Mouse (Mus musculus) kidney, adult 11 months (tissue): ENCODE data around the gene 2310030G06Rik.

ENCODE experiments used
- DNase-seq: peaks from one replicate; pipeline ENCODE4 v3.0.0; 2022

2310030G06Rik gene

GRCm38 (mm10) chr9:50698418-50699409 is 47.6 kb downstream of the 2310030G06Rik start:
- peak; percentile 21 for DNase-seq

- DNase-seq, result peak; percentile 77
Measured at GRCm38 (mm10) chr9:50697706-50698041, 48.7 kb downstream of the 2310030G06Rik start.

- no peak for DNase-seq
Measured at GRCm38 (mm10) chr9:50696851-50697705, 49.3 kb downstream of the 2310030G06Rik start.

GRCm38 (mm10) chr9:50695153-50695552 is 51.2 kb downstream of the 2310030G06Rik start:
- DNase-seq, result no peak

GRCm38 (mm10) chr9:50693631-50694030 is 52.7 kb downstream of the 2310030G06Rik start:
- DNase-seq, result peak; percentile 85

GRCm38 (mm10) chr9:50692626-50693580 is 53.4 kb downstream of the 2310030G06Rik start:
- DNase-seq, result peak; percentile 44
